Mouse (Mus musculus): Measurements from ENCODE around the gene Chchd6. TPM values are rescaled to one million over a fixed set of nuclear protein-coding genes. Genes with fewer than 3 reads are reported as not detected.

Chchd6 gene
- total RNA-seq, 2 experiments from 2014 or later = 79.1 to 83.9 TPM

DNA sequence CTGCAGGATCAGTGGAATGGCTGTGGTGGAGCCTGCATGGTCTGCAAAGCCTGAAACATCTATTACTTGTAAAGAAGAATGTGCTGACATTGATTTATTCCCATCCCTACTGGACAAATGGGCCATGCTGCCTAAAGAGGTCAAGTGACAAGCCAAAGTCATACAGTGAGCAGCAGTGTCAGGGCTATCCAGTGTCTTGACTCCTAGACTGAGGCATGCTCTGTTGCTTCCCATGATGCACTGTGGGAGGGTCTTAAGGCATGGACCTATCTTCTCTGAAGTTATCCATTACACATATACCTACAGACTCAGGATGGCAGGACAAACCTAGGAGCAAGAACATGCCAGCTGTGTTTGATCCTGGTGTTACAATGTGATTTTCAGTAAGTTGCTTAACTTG is 175.3 kb downstream of the Chchd6 start:
- no peak for DNase-seq (ENCODE audit: low spot score in 2 of 2)
- intact Hi-C loops (cut with DNase I) = no loop called here

DNA sequence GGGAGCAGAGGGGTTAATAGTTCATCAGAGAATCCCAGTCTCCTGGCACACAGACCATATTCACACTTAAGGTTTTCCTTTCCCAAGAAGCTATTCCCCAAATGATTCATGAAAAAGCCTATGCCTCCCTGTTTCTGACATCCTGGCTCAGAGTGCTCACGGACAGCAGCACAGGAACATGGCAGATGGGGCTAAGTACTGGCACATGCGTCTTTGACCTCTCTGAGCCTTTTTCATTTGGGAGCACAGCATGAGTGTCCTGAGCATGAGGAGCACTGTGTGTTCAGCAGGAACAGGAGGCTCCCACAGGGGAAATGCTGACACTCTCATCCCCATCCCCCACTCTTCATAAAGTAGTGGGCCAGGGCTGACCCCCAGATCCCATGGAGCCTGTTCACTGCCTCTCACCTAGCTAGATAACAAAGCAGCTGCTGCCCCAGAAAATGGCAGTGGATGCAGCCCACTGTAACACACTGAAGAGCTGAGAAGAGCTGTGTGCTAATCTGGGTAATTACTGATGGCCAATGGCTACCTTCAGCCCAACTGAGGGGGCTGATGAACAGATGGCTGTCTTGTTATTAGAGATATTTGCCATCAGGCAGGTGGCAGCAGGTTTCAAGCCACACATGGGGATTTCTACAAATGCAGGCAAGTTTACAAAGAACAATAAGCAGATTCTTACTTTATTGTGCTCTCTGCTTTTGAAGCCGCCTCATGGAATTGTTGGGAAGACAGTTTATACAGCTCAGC is 176.2 kb downstream of the Chchd6 start:
- intact Hi-C loops (cut with DNase I) = no loop called here

DNA sequence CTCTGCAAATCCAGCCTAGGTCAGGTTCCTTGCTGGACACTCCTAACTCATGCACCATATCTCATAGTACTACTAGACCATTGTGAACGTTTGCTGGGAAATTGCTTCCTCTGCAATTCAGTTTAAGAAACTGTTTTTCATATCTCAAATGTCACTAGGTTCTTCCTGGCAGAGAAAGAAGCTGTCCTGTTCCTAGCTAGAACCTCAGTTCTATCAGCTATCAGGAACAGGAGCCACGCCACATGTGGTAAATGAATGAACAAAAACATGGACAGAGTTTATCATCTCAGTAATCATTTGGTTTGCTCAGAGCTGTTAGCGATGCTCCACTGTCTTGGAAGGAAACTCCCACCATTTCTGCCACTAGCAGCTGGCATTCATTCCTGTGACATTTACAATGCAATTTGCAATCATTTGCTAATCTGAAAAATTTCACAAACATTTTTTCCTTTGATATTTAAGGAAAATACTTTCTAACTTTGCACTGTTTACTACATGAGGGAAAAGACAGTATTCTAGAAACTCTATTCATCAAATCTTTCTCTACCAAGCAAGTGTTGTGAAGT is 179.3 kb downstream of the Chchd6 start:
- intact Hi-C loops (cut with DNase I) = no loop called here
- DNase-seq (ENCODE audit: low spot score in 2 of 2) = no peak

More for the DNA sequence above, 176.2 kb downstream of the Chchd6 start:
- no peak for DNase-seq (ENCODE audit: low spot score in 2 of 2)

DNA sequence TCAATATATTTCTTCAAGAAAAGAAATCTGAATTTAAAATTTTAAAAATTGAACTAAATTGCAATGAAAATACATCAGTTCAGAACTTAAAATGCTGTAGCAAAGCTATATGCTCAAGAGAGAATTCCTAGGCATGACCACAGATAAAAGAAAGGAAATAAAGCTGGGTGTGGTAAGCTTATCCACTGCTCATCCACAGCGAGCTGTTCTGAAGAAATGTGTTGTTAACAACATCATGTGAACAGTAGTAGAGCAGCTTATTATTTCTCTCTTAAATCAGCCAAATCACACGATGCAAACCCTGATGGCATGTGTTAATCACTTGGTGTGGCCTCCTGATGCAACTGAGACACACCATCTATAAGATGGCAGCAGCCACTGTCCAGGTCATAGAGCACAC is 180.4 kb downstream of the Chchd6 start:
- intact Hi-C loops (cut with DNase I) = no loop called here

DNA sequence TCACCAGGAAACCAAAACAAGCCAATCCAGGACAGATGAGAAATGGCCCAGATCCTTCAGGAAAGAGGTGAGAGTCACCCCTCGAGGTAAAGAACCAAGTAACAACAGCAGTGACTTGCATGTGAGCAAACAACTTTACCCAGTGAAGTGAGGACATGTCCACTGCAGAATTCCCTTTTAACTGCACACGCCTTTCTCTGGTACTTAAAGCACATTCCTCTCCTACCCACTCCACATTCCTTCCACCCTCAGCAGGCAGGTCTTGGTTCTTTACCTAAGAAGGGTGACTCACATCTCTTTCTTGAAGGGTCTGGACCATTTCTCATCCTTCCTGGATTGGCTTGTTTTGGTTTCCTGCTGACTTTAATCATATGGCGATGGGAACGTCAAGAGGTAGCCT is 181.3 kb downstream of the Chchd6 start:
- intact Hi-C loops (cut with DNase I) = no loop called here
- DNase-seq (ENCODE audit: low spot score in 2 of 2) = no peak

More for the DNA sequence above, 180.4 kb downstream of the Chchd6 start:
- no peak for DNase-seq (ENCODE audit: low spot score in 2 of 2)

DNA sequence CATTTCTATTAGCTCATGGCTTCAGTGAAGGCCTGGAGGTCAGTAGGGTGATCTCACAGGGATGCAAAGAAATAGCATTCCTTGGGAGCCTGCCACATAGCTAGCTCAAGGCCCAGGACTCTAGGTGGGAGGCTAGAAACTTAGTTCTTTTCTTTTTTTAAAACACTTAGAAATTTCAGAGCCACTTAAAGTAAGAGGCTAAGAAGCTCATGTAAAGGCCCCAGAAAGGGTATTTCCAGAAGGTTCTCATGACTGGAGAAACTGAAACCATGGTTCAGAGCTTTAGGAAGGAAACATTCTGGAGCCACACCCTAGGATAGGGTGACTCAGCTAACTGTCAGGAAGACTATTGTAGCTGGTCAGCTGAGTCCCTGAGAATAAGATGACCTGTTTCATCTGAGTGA is 182.0 kb downstream of the Chchd6 start:
- DNase-seq (ENCODE audit: low spot score in 2 of 2) = no peak
- intact Hi-C loops (cut with DNase I) = no loop called here

DNA sequence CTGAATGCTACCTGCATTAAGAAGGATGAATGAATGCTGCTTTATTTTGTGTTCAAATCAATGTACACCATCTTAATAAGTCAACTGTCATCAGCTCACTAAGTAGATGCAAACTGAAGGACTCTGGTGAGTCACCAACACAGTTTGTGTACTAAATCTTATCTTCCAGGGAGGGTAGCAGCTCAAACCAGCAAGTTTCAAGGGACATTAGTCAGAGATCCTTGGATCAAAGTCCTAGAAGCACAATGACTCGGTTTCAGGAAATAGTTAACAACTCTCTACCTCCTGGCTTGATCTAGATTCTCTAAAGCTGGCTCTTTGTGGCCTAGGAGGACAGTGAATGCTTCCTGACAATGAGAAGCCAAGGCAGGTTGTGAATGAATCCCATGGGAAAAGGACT is 182.9 kb downstream of the Chchd6 start:
- intact Hi-C loops (cut with DNase I) = no loop called here
- DNase-seq (ENCODE audit: low spot score in 2 of 2) = no peak

DNA sequence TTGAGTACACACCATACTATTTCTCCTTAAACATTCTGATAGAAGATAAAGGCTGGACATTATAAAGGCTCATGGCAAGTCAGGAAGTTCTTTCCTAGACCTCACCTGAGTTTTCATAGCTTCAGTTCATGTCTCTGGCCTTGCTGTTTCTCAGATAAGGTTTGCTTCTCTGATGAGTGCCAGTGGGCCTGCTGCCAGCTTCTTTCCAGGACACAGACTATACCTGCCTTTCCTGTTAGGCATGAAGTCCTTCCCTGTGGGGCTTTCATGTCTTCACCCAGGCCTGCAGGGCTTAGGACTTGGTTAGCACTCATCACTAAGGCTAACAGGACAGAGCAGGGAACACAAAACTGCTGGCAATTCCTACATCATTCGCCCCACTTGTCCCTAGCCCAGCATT is 186.4 kb downstream of the Chchd6 start:
- DNase-seq (ENCODE audit: low spot score in 2 of 2) = no peak
- intact Hi-C loops (cut with DNase I) = no loop called here

DNA sequence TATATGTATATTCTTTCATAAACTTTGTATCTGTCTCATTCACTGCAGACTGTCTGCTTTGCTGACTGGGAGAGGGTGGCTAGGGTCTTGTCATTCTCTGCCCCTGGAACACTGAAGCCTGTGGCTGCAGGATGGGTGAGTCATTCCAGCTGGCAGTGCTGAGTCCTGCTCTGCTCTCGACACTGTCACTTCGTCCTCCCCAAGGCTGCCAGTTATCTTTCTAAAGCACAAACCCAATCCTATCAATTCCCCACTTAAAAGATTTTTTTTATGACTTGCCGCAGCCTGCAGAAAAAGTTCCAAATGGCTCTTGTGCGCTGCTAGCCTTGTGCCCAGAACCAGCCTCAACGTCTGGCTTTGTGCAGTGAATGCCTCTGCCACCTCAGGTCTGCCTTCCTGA is 187.2 kb downstream of the Chchd6 start:
- DNase-seq (ENCODE audit: low spot score in 2 of 2) = no peak
- intact Hi-C loops (cut with DNase I) = no loop called here

DNA sequence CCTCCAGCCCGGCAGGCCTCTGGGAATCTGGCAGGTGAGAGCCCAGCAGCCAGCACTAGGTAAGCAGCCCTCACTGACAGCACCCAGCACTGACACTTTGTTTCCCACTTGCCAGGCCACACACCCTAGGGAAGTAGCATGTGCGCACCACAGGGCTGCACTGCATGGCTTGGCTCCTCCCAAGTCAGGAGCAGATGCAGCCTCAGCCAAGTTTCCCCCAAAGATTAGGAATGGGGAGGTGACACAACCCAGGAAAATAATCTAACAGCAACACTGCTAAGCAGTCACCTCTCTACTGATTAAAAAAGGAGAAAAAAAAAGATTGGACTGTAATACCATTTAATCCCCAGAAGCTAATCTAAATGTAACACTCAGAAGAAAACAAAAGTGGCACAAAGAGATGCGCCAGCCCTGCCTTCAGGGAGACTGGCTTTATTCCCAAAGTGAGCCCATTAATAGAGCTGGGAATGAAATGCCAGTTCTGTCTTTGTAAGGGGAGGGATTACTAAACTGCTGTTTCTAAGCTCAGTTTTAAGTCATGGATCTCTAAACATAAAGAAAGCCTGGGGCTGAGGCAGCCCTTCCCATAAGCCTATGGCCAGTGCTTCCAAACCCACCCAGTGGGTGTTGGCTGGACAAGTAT is 188.1 kb downstream of the Chchd6 start:
- intact Hi-C loops (cut with DNase I) = no loop called here
- DNase-seq (ENCODE audit: low spot score in 2 of 2) = no peak

DNA sequence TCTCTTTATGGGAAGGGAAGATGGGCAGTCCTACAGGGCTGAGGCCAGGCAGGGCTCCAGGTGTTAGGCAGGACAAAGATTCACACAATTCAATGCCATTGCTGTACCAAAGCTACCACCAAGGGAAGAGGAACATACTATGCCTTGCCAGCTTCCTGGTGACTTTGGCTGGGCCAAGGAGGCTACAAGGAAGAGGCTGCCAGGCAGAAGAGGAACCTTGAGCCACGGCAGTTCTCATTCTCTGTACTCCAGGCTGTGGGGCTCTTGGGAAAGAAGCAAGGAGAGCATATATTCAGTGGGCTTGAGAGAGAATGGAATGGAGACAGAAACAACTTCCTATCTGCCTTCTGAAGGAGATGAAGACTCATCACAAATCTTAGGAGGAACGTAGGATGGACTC is 190.5 kb downstream of the Chchd6 start:
- no peak for DNase-seq (ENCODE audit: low spot score in 2 of 2)
- intact Hi-C loops (cut with DNase I) = no loop called here

DNA sequence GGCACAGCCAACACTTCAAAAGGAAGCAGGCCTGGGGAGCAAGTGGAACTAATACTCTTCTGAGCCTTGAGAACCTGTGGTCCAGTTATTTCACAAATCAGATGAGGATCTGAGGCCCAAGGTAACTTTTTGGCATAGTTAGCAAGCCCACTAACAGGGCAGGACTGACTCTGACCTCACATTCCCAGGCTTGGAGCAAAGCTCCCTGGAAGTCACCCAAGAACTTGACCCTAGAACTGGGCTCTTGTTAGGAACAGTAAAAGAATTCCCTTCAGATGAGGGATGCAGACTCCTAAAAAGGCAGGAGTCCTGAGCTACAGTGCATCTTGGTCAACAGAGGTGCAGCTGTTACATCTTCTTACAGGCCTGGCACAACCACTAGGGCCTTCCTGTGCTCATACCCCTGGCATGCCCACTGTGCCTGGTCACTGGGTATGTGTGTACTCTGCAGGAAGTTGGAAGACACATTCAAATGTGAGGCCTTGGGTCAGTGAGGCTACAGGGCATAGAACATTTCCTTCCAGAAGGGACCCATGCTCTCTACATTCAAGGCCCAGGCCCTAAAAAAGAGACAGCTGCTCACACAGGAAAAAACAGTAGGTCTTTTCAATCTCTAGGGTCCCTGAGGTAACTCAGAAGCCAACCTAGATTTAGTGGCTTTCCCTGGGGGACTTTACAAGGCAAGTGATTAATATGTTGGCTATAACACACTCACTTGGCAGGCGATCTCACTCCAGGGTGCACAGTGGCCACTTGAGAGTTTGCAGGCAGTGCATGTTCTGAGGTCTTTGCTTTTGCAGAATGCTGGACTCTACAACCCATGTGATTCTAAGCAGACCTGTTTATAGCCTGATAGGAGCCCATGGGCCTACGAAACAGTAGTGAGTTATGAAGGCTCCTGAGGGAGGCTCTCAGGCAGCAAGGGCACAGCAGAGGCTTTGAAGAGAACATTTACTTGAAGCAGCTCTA is 191.9 kb downstream of the Chchd6 start:
- DNase-seq (ENCODE audit: low spot score in 2 of 2) = no peak
- intact Hi-C loops (cut with DNase I) = no loop called here

DNA sequence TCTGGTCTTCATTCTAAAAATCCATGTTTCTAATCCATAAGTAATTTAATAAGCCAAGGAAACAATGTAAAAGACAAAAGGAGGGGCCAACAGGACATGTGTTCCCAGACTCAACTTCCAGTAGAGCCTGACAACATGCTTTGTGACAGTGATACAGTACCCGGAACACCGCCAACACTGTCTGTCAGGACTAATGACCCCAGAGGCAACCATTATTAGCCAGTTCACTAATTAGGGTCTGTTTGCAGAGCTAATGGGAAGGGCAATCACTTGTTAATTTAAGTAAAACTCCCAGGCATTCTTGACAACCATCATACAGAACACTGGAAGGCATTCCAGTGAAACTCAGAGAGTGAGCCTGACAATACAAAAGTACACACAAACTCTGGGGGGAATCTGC is 193.0 kb downstream of the Chchd6 start:
- intact Hi-C loops (cut with DNase I) = no loop called here
- no peak for DNase-seq (ENCODE audit: low spot score in 2 of 2)

DNA sequence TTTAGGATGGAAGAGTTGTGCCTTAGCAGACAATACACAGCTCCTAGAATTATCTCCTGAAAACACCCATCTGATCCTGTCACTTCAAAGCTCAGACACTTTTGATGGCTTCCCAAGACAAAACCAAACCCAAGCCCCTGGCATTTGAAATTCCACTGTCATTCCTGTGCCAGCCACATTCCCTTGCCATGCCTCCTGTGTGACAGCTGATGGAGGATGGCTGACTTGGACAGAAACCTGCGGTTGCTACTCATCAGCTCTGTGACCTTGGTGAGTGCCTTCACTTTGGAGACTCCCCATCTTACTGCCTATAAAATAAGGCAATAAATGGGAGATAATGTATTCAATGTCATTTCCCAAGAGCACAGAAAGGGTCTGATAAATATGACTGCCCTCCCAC is 195.9 kb downstream of the Chchd6 start:
- intact Hi-C loops (cut with DNase I) = no loop called here

DNA sequence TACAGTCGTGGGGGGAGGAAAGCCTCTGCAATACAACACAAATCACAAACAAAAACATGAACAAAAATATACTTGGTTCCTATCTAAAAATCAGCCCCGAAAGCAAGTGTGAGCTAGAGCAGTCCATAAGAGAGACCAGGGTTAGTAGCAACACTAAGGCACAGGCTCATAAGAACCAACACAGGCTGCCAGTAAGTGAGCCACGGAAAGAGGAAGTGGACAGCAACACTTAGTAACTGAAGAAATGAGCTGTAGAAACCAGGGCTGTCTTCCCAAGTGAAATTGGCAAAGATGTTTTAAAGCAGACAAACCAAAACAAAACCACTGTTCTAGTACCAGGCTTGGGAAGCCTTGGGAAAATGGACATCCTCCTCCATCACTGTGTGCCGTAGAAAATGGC is 197.5 kb downstream of the Chchd6 start:
- intact Hi-C loops (cut with DNase I) = no loop called here
- DNase-seq (ENCODE audit: low spot score in 2 of 2) = no peak

More for the DNA sequence above, 195.9 kb downstream of the Chchd6 start:
- DNase-seq (ENCODE audit: low spot score in 2 of 2) = no peak

DNA sequence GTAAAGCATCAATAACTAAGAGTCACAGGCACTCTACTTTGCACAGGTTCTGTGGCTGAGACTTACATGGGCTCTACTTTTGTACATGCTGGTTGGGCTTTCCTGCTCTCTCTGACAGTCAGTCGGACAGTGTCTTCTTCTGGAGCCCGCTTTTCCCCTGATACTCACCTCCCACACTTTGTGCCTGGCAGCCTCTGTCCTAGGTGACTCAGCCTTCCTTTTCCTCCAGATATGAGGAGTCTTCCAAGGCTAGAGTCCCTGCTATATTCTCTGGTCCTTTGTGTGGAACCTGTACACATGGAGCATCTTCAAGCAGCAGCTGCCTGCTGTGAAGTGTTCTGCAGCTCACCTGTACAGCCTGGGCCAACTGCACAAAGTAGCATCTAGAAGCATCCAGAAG is 201.6 kb downstream of the Chchd6 start:
- peak in 1 of 2 experiments; percentile 43 for DNase-seq (ENCODE audit: low spot score in 2 of 2)
- intact Hi-C loops (cut with DNase I) = no loop called here

DNA sequence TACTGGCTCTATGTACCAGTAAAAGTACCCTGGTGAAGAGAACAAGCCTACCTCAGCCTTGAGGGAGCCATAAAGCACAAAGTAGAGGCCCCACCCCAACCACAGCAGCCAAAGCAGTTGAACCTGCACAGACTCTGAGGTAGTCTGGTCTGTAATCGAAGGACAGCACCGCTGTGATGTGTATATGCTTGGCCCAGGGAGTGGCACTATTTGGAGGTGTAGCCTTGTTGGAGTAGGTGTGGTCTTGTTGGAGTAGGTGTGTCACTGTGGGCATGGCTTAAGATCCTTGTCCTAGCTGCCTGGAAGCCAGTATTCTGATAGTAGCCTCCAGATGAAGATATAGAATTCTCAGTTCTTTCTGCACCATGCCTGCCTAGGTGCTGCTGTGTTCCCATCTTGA is 203.2 kb downstream of the Chchd6 start:
- DNase-seq (ENCODE audit: low spot score in 2 of 2) = no peak
- intact Hi-C loops (cut with DNase I) = no loop called here

DNA sequence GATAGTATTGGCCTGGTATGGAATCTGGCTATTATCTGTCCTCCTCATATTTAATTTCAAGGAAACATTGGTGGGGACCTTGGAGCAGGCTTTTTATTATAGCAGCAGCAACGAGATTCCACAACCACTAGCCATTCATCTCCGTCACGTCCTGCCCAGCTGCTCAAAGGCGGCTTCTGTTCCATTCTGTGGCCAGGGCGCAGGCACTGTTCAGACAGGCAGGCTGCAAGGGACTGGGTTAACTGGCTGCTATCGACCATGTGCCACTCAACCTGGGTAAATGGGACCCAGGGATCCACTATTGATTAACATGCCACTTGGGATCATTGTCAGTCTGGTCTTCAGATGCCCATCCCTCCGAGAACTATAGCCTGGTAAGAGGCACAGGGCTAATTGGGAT is 205.7 kb downstream of the Chchd6 start:
- no peak for DNase-seq (ENCODE audit: low spot score in 2 of 2)
- intact Hi-C loops (cut with DNase I) = loop anchor here (5.0 kb wide), 1 partner anchor 63 kb away; no protein-coding TSS in a partner anchor

DNA sequence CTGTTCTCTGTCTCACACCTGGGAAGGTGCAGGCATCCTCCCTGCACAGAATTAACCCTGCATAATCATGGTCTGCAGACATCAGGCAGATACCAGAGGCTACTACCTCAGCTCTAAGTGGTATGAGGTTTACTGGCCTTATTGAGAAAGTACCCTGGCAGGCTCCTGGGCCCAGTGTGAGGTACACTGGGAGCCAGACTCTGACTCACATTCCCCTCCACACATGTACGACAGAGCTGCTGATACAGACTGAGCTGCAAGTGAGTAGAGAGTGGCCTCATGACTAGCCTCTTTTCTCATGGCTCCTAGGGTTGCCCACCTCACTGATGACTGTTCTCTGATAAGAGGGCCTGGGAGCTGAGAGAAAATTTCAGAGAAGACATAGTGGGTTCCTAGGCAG is 208.5 kb downstream of the Chchd6 start:
- no peak for DNase-seq (ENCODE audit: low spot score in 2 of 2)
- intact Hi-C loops (cut with DNase I) = loop anchor here (5.0 kb wide), 1 partner anchor 65 kb away; no protein-coding TSS in a partner anchor

DNA sequence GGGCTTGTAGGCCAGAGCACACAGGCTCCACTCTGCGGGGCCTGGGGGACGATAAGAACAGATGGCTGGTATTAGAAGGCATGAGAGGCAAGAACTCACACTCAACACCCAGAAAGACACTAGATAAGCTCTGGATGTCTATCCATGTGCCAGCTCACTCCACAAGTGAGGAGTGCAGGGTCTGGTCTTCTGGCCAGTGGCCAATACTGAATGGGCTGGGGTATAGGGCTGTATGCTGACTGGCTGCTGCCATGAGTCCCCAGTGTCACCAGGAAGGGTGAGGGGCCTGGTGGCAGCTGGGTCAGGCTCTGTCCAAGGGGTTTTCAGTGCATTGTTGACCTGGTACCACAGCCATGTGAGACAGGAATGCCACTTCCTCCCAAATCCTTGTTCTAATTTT is 210.8 kb downstream of the Chchd6 start:
- no peak for DNase-seq (ENCODE audit: low spot score in 2 of 2)
- intact Hi-C loops (cut with DNase I) = loop anchor here (5.0 kb wide), 1 partner anchor 68 kb away; no protein-coding TSS in a partner anchor
